Mouse (Mus musculus) megakaryocyte, embryonic 14.5 days (primary cell): ENCODE results near the gene Gnai2. TPM values are rescaled to one million over a fixed set of nuclear protein-coding genes. Genes with fewer than 3 reads are reported as not detected.

Source experiments
- H3K27me3 ChIP-seq: replicated peaks from 2 replicates; pipeline ENCODE3; 2012; ENCODE audit warnings: inconsistent platforms
- H3K36me3 ChIP-seq: replicated peaks from 2 replicates; pipeline ENCODE3; 2012; ENCODE audit warnings: low read length, inconsistent platforms, mixed read lengths
- H3K4me1 ChIP-seq: 2 replicates; pipeline ENCODE4 v1.6.1; 2012; ENCODE audit warnings: inconsistent platforms
- H3K4me3 ChIP-seq: replicated peaks from 2 replicates; pipeline ENCODE3; 2012; ENCODE audit warnings: moderate library complexity, mild to moderate bottlenecking, inconsistent platforms
- H3K9me3 ChIP-seq: 2 replicates; pipeline ENCODE4 v1.6.1; 2012; ENCODE audit warnings: inconsistent platforms
- FLI1 ChIP-seq: IDR thresholded peaks from 2 replicates; pipeline ENCODE4 v1.6.1; 2012; ENCODE audit warnings: low read length, inconsistent platforms, mixed read lengths
- GATA1 ChIP-seq: IDR thresholded peaks from 3 replicates; pipeline ENCODE4 v1.6.1; 2012; ENCODE audit warnings: mixed read lengths, low read length, inconsistent platforms, borderline replicate concordance
- polyA plus RNA-seq: library from polyadenylated mRNA; stranded (reverse); fragments of >175 nt; gene quantifications from 2 replicates; pipeline ENCODE4 v1.2.3, GENCODE M21; 2012; ENCODE audit warnings: low replicate concordance; ENCODE audit not compliant: insufficient read depth

Gene Gnai2
- polyA plus RNA-seq, 1 experiment = 1,886 TPM

- H3K4me3 ChIP-seq = peak overlapping the region; percentile 91
- H3K36me3 ChIP-seq = peaks cover 42% of the 10 kb centered on the region
- peaks cover 6% of the 10 kb centered on the region for H3K27me3 ChIP-seq
- TF ChIP-seq FLI1 (no peak), GATA1 (no peak)
- peaks cover 59% of the 10 kb centered on the region for H3K4me1 ChIP-seq
- H3K9me3 ChIP-seq = no peaks in the 10 kb centered on the region
Observed at GRCm38 (mm10) chr9:107612945-107613569, 22.1 kb downstream of the Gnai2 start.

GRCm38 (mm10) chr9:107612191-107612944 is 22.8 kb downstream of the Gnai2 start:
- H3K27me3 ChIP-seq = peaks cover 9% of the 10 kb centered on the region
- peak overlapping the region; percentile 91 for H3K4me3 ChIP-seq
- H3K9me3 ChIP-seq = no peaks in the 10 kb centered on the region
- TF ChIP-seq GATA1 (no peak), FLI1 (no peak)
- H3K4me1 ChIP-seq = peaks cover 59% of the 10 kb centered on the region
- peaks cover 37% of the 10 kb centered on the region for H3K36me3 ChIP-seq

GRCm38 (mm10) chr9:107611456-107612190 is 23.5 kb downstream of the Gnai2 start:
- H3K9me3 ChIP-seq = no peaks in the 10 kb centered on the region
- H3K4me3 ChIP-seq = peak overlapping the region; percentile 91
- no peak for TF ChIP-seq GATA1
- TF ChIP-seq FLI1 = no peak
- H3K36me3 ChIP-seq = peaks cover 31% of the 10 kb centered on the region
- H3K27me3 ChIP-seq = peaks cover 15% of the 10 kb centered on the region
- H3K4me1 ChIP-seq = peaks cover 63% of the 10 kb centered on the region

DNA sequence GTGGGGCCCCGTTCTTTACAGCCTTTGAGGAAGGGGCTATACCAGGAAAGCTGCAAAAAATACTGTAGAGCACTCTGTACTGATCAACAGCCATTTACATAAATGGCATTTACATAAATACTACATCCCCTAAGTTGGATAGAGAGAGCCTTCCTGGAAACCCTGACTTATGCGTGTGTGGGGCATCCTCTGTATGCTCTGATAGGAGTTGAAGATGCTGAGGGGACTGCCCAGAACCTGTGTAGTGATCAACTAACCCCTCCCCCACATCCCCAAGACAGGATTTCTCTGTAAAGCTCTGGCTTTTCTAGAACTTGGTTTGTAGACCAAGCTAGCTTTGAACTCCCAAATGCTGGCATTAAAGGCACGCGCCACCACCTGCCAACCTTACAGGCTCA is 25.7 kb downstream of the Gnai2 start:
- no peak for TF ChIP-seq GATA1
- no peak for TF ChIP-seq FLI1
- H3K36me3 ChIP-seq = peaks cover 9% of the 10 kb centered on the region
- no peaks in the 10 kb centered on the region for H3K9me3 ChIP-seq
- H3K4me3 ChIP-seq = no peak overlapping the region
- peaks cover 30% of the 10 kb centered on the region for H3K27me3 ChIP-seq
- H3K4me1 ChIP-seq = peaks cover 62% of the 10 kb centered on the region

GRCm38 (mm10) chr9:107608741-107609432 is 26.3 kb downstream of the Gnai2 start, which contains the start of gene Sema3b:
Gene Sema3b, minus strand, starts transcription at chr9:107609229.
- H3K27me3 ChIP-seq = peaks cover 35% of the 10 kb centered on the region
- H3K4me1 ChIP-seq = peaks cover 62% of the 10 kb centered on the region
- peaks cover 4% of the 10 kb centered on the region for H3K36me3 ChIP-seq
- H3K9me3 ChIP-seq = no peaks in the 10 kb centered on the region
- TF ChIP-seq FLI1 = no peak
- TF ChIP-seq GATA1 = no peak
- H3K4me3 ChIP-seq = peak within 1 kb of the TSS; percentile 30

DNA sequence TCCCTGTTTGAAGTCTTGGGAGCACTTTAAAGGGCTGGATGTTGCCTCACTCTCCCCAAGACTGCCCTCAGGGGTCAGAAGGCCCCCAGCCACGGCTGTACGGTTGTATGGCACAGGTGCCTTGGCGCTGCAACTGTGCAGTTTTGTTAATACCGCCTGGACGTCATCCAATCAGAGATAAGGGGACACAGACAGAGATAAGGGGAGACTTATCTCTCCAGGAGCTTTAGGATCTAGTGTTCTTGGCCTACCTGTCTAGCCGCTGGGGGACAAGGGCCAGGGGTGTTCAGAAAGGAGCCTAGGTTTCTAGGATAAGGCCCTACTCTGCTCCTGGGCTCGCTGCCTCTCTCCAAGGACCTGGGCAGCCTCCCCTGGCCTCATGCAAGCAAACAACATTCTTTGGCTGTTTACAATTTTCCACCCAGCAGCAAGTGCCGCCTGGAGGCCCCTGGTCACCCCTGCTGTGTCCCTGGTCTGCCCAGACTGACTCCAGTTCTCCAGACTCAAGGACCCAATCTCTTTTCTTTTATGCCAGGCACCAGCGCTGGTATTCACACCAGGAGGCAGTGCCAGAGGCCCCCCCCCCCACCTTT is 27.4 kb downstream of the Gnai2 start:
- peaks cover 40% of the 10 kb centered on the region for H3K27me3 ChIP-seq

GRCm38 (mm10) chr9:107607036-107607435 is 28.1 kb downstream of the Gnai2 start:
- Histone ChIP-seq H3K4me1 (peaks cover 60% of the 10 kb centered on the region), H3K36me3 (no peaks in the 10 kb centered on the region), H3K4me3 (peak overlapping the region; percentile 8), H3K27me3 (peaks cover 40% of the 10 kb centered on the region), H3K9me3 (no peaks in the 10 kb centered on the region)
- TF ChIP-seq GATA1 (no peak), FLI1 (no peak)

More for the DNA sequence above, 27.4 kb downstream of the Gnai2 start:
- Histone ChIP-seq H3K9me3 (no peaks in the 10 kb centered on the region), H3K36me3 (no peaks in the 10 kb centered on the region), H3K4me1 (peaks cover 57% of the 10 kb centered on the region), H3K4me3 (no peak overlapping the region)
- TF ChIP-seq FLI1 (no peak), GATA1 (no peak)

- peaks cover 60% of the 10 kb centered on the region for H3K4me1 ChIP-seq
- no peaks in the 10 kb centered on the region for H3K9me3 ChIP-seq
- TF ChIP-seq GATA1 (no peak), FLI1 (no peak)
- H3K27me3 ChIP-seq = peaks cover 42% of the 10 kb centered on the region
- no peak overlapping the region for H3K4me3 ChIP-seq
- no peaks in the 10 kb centered on the region for H3K36me3 ChIP-seq
Observed at GRCm38 (mm10) chr9:107606591-107606990, 28.6 kb downstream of the Gnai2 start.
